Mouse (Mus musculus) ES-Bruce4 (cell line): ENCODE data around the gene Samd4b.

ENCODE experiments used
- CTCF ChIP-seq: IDR thresholded peaks from one replicate; pipeline ENCODE4 v1.8.1; 2011; ENCODE audit warnings: low read depth, low read length
- POLR2A ChIP-seq: IDR thresholded peaks from one replicate; pipeline ENCODE4 v1.8.1; 2011; ENCODE audit warnings: low read length; ENCODE audit not compliant: insufficient read depth

- TF ChIP-seq CTCF = no peak
- no peak for TF ChIP-seq POLR2A
Measured at GRCm38 (mm10) chr7:28583570-28584344, 14.2 kb downstream of the Samd4b start.
